Mouse (Mus musculus) liver, embryonic 16.5 days (tissue): Measurements from ENCODE around the gene Gm10490. TPM values are rescaled to one million over a fixed set of nuclear protein-coding genes. Genes with fewer than 3 reads are reported as not detected.
"Not testable (repeated sequence)": the region's sequence is repeated elsewhere in the genome, so short reads cannot be mapped to it uniquely, and the experiment has no call there.

Experiments
- ATAC-seq: fragments of 200-750 bp; cut with Nextera tagmentation; 2 replicates; pipeline ENCODE4 v1.8.0; 2017; ENCODE audit warnings: low read depth, mild to moderate bottlenecking, moderate number of reproducible peaks, moderate library complexity
- H3K27ac ChIP-seq: fragments of 300-500 bp; sonication (generic); 2 replicates; pipeline ENCODE4 v1.5.1; 2014; ENCODE audit warnings: mild to moderate bottlenecking, low read length
- H3K27me3 ChIP-seq: fragments of 300-500 bp; sonication (generic); 2 replicates; pipeline ENCODE4 v1.6.1; 2014; ENCODE audit warnings: low read depth, low read length, mixed read lengths; ENCODE audit not compliant: control insufficient read depth, insufficient read depth
- H3K36me3 ChIP-seq: fragments of 300-500 bp; sonication (generic); 2 replicates; pipeline ENCODE4 v1.6.1; 2014; ENCODE audit warnings: mild to moderate bottlenecking; ENCODE audit not compliant: control insufficient read depth, insufficient read depth
- H3K4me1 ChIP-seq: fragments of 300-500 bp; sonication (generic); 2 replicates; pipeline ENCODE4 v1.6.1; 2014; ENCODE audit warnings: low read depth, low read length, mixed read lengths; ENCODE audit not compliant: control insufficient read depth
- H3K4me2 ChIP-seq: fragments of 300-500 bp; sonication (generic); 2 replicates; pipeline ENCODE4 v1.6.1; 2014; ENCODE audit warnings: low read depth, low read length, mixed read lengths
- H3K4me3 ChIP-seq: fragments of 300-500 bp; sonication (generic); 2 replicates; pipeline ENCODE4 v1.5.1; 2014; ENCODE audit warnings: low read depth, mild to moderate bottlenecking, low read length
- H3K9ac ChIP-seq: fragments of 300-500 bp; sonication (generic); 2 replicates; pipeline ENCODE4 v1.6.1; 2014; ENCODE audit warnings: low read depth, low read length
- H3K9me3 ChIP-seq: fragments of 300-500 bp; sonication (generic); replicated peaks from 2 replicates; pipeline ENCODE4 v1.6.1; 2016; ENCODE audit warnings: low read length; ENCODE audit not compliant: control insufficient read depth
- WGBS: fragments of 180-500 bp; shearing (Covaris S2); extraction: QIAGEN DNeasy Blood & Tissue Kit; methylation state at CpG from one replicate; pipeline ENCODE4 v1.1.7; 2014; ENCODE audit not compliant: insufficient replicate concordance; 5-methylcytosine and 5-hydroxymethylcytosine counted together
- polyA plus RNA-seq: library from polyadenylated mRNA; unstranded; fragments of >200 nt; fragmentation: Nextera tagmentation; extraction: Ambion mirVana; gene quantifications from 2 replicates; pipeline ENCODE4 v1.2.1, GENCODE M21; 2015

Gene Gm10490
- polyA plus RNA-seq, 1 experiment from 2014 or later: not detected

- not testable (repeated sequence) for H3K4me1 ChIP-seq, H3K27ac ChIP-seq, H3K4me2 ChIP-seq, H3K36me3 ChIP-seq, H3K4me3 ChIP-seq, ATAC-seq, H3K9me3 ChIP-seq, H3K9ac ChIP-seq
- WGBS: 18% methylated on average over 3 of the region's 3 CpGs
- H3K27me3 ChIP-seq: peaks cover 19% of the 10 kb centered on the region
Observed at GRCm38 (mm10) chrX:7915669-7916068, 6.3 kb downstream of the Gm10490 start.

GRCm38 (mm10) chrX:7917960-7918359, 8.6 kb downstream of the Gm10490 start:
- H3K27me3 ChIP-seq: peaks cover 42% of the 10 kb centered on the region
- not testable (repeated sequence) for H3K9ac ChIP-seq, ATAC-seq, H3K36me3 ChIP-seq, H3K27ac ChIP-seq, H3K4me1 ChIP-seq, H3K9me3 ChIP-seq, H3K4me2 ChIP-seq, H3K4me3 ChIP-seq
- WGBS: 52% methylated on average over 6 of the region's 6 CpGs

GRCm38 (mm10) chrX:7919601-7920383, 10.4 kb downstream of the Gm10490 start, which contains the start of gene Pcsk1n:
Pcsk1n (plus strand) TSS chrX:7919822.
- 17% methylated on average over 38 of the region's 40 CpGs for WGBS
- ATAC-seq: no peak
- H3K27ac ChIP-seq: no peak within 1 kb of the TSS
- no peak within 1 kb of the TSS for H3K4me2 ChIP-seq
- H3K27me3 ChIP-seq: peaks cover 61% of the 10 kb centered on the region
- no peaks in the 10 kb centered on the region for H3K9me3 ChIP-seq
- H3K36me3 ChIP-seq: no peaks in the 10 kb centered on the region
- H3K4me3 ChIP-seq: no peak within 1 kb of the TSS
- no peak within 1 kb of the TSS for H3K9ac ChIP-seq
- no peaks in the 10 kb centered on the region; the same call in 1 of the 2 replicates for H3K4me1 ChIP-seq

GRCm38 (mm10) chrX:7922032-7922431, 12.7 kb downstream of the Gm10490 start:
- 17% methylated on average over 47 of the region's 48 CpGs for WGBS
- H3K9me3 ChIP-seq: no peaks in the 10 kb centered on the region
- H3K4me1 ChIP-seq: no peaks in the 10 kb centered on the region; the same call in 1 of the 2 replicates
- no peak overlapping the region for H3K9ac ChIP-seq
- no peak for ATAC-seq
- H3K4me2 ChIP-seq: peak overlapping the region; percentile 9; the same call in 1 of the 2 replicates
- H3K27me3 ChIP-seq: peaks cover 76% of the 10 kb centered on the region
- H3K4me3 ChIP-seq: no peak overlapping the region
- H3K27ac ChIP-seq: no peak overlapping the region
- H3K36me3 ChIP-seq: no peaks in the 10 kb centered on the region

GRCm38 (mm10) chrX:7926266-7926665, 16.9 kb downstream of the Gm10490 start:
- Histone ChIP-seq H3K4me2 (no peak overlapping the region), H3K9ac (no peak overlapping the region), H3K4me1 (no peaks in the 10 kb centered on the region; the same call in 1 of the 2 replicates), H3K27ac (no peak overlapping the region), H3K9me3 (no peaks in the 10 kb centered on the region), H3K4me3 (no peak overlapping the region), H3K27me3 (peaks cover 70% of the 10 kb centered on the region), H3K36me3 (no peaks in the 10 kb centered on the region)
- WGBS: 55% methylated on average over 6 of the region's 6 CpGs
- ATAC-seq: no peak

GRCm38 (mm10) chrX:7927116-7927515, 17.8 kb downstream of the Gm10490 start:
- peaks cover 61% of the 10 kb centered on the region for H3K27me3 ChIP-seq

GRCm38 (mm10) chrX:7928270-7928790, 19.0 kb downstream of the Gm10490 start, which contains the start of gene Eras:
Eras (minus strand) TSS chrX:7928607.
- ATAC-seq: no peak
- Histone ChIP-seq H3K27ac (no peak within 1 kb of the TSS), H3K27me3 (peaks cover 49% of the 10 kb centered on the region), H3K4me2 (no peak within 1 kb of the TSS), H3K4me1 (no peaks in the 10 kb centered on the region), H3K4me3 (no peak within 1 kb of the TSS), H3K9ac (no peak within 1 kb of the TSS), H3K36me3 (no peaks in the 10 kb centered on the region), H3K9me3 (no peaks in the 10 kb centered on the region)
- WGBS: 29% methylated on average over 17 of the region's 19 CpGs

More at GRCm38 (mm10) chrX:7927116-7927515, 17.8 kb downstream of the Gm10490 start:
- Histone ChIP-seq H3K27ac (no peak overlapping the region), H3K4me2 (no peak overlapping the region), H3K9ac (no peak overlapping the region), H3K4me1 (no peaks in the 10 kb centered on the region; the same call in 1 of the 2 replicates), H3K9me3 (no peaks in the 10 kb centered on the region), H3K4me3 (no peak overlapping the region), H3K36me3 (no peaks in the 10 kb centered on the region)
- WGBS: 18% methylated on average over 10 of the region's 10 CpGs
- ATAC-seq: no peak

GRCm38 (mm10) chrX:7936874-7937273, 27.5 kb downstream of the Gm10490 start:
- 38% methylated on average over 11 of the region's 11 CpGs for WGBS
- Histone ChIP-seq H3K27ac (no peak overlapping the region), H3K9ac (no peak overlapping the region), H3K4me2 (no peak overlapping the region), H3K27me3 (no peaks in the 10 kb centered on the region), H3K4me1 (no peaks in the 10 kb centered on the region), H3K36me3 (no peaks in the 10 kb centered on the region), H3K9me3 (no peaks in the 10 kb centered on the region), H3K4me3 (no peak overlapping the region)
- no peak for ATAC-seq

GRCm38 (mm10) chrX:7937667-7938066, 28.3 kb downstream of the Gm10490 start:
- Histone ChIP-seq H3K4me2 (no peak overlapping the region), H3K9me3 (no peaks in the 10 kb centered on the region), H3K9ac (no peak overlapping the region), H3K4me1 (no peaks in the 10 kb centered on the region), H3K4me3 (no peak overlapping the region), H3K27ac (no peak overlapping the region), H3K36me3 (no peaks in the 10 kb centered on the region), H3K27me3 (no peaks in the 10 kb centered on the region)
- ATAC-seq: no peak
- 68% methylated on average over 6 of the region's 6 CpGs for WGBS
